Mouse (Mus musculus) frontal cortex, postnatal 14 days (tissue): ENCODE data around the gene Bmp7.
A peak's percentile ranks its signal among the peaks of the same experiment; 100 is the strongest.

Experiments
- DNase-seq, 2 experiments: peaks; one replicate each; pipeline ENCODE4 v3.0.0; 2022; ENCODE audit warnings: low spot score in 2 of 2

Bmp7 gene

DNA sequence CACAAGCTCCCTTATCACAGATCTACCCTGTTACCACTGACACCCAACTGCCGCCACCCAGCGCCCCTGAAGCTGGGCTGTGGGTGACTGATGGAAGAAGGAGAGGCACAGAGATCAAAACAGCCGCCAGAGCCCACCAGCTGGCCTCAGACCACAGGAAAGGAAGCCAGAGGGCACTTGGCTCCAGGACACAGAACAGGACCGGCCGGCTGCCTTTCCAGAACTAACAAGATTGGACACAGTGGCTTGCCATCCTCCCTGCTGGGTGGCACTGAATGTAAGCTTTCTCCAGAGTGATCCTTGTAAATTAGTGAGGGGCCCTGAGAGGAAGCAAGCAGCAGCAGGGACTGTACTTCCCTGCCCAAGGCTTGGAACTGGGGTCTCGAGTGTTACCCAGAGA is 30.7 kb downstream of the Bmp7 start:
- DNase-seq, result no peak

DNA sequence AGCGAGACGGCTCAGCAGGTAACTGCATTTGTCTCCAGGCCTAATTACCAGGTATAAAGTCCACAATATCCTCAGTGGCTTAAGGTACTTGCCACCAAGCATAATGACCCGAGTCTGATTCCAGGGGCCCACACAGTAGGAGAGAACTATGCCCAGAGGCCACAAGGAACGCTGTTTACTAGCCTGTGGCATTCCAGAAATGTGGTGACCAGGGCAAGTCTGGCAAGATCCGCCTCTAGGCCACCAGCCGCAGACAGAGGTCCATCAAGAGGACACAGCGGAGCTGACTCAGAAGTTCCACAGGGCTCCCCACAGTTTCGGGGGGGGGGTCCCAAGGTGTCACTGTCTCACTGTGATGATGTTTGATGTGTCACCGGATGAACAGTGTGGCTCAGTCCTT is 34.0 kb downstream of the Bmp7 start:
- DNase-seq, result no peak

DNA sequence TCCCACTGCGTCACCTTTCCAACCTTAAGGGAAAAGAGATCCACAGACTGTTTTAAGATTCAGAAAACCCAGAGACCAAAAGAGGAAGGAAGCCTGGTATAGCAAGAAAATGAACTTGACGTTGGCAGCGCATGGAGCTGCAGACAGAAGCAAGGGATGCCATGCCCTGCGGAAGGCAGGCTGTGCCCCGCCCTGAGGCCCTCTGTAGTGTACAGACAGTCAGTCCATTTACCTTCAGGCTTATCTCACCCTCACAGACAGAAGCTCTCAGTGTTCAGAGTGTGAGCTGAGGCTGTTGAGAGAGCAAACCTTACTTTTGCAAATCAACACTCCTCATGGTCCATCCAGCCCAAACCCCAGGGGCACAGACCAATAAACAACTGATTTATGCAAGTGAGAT is 35.1 kb downstream of the Bmp7 start:
- DNase-seq, result no peak

GRCm38 (mm10) chr2:172904614-172905013 is 35.5 kb downstream of the Bmp7 start:
- DNase-seq, result no peak

DNA sequence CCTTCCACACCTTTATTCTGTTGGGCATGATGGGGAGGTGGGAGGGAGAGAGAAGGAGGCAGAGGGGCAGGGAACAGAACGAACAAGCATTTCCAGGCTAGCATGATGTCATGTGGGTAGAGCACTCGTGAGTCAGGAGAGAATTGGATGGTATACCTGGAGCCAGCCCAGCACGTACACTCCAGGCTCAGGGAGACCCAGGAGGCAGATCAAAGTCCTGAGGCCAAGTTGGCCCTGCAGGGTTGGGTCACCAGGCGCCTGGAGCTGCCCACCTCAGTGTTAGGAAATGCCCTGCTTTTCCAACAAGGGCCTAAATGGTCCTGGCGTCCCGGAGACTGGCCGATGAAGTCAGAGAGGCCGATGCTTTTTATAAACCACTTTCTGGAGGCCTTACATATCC is 36.6 kb downstream of the Bmp7 start:
- no peak for DNase-seq

DNA sequence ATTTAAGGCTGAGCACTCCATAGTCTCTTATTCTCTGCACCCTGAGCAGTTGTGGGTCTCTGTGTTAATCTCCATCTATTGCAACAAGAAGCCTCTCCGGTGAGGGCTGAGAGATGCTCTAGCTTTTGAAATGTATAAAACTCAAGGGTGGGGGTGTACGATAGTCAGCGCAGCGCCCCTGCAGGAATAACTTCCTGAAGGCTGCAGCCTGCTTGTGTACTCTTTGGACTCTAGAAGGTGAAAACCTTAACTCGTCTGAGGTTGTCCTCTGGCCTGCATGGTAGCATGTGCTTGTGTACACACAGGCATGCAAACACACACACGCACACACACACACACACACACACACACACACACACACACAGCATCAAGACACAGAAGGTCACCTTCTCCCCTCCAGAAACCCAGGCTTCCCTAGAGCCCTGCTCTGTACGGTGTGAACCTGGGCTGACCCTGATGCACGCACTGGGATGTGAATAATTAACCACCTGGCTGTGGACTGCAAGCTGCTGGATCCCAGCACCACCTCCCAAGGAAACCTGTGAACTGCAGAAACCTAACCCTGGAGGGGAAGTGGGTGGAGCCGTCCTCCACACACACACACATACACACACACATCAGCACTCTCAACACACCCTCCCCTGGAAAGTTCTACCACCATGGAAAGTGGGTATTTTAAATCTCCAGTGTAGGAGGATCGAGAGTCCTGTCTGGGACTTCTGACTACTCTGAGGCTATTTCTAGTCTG is 39.0 kb downstream of the Bmp7 start:
- DNase-seq, result no peak

GRCm38 (mm10) chr2:172889756-172890443 is 50.2 kb downstream of the Bmp7 start:
- no peak for DNase-seq

DNA sequence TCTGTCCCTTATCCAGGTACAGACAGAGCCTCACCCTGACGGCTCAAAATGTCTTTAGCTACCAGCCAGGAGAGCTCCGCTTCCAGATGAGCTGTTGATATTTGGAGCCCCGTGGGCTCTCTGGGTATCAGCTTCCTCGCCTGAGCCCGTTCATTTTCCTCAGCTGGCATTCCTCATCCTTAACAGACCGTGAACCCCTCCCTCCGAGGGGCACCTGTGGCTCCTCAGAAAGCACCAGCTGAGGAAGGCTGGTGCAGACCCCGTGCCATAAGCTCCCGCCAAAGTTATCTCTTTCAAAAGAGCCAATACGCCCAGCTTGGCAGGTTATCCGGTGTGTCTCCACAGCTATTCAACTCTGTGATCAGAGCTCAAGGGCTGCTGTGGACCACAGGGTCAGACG is 50.9 kb downstream of the Bmp7 start:
- no peak for DNase-seq

DNA sequence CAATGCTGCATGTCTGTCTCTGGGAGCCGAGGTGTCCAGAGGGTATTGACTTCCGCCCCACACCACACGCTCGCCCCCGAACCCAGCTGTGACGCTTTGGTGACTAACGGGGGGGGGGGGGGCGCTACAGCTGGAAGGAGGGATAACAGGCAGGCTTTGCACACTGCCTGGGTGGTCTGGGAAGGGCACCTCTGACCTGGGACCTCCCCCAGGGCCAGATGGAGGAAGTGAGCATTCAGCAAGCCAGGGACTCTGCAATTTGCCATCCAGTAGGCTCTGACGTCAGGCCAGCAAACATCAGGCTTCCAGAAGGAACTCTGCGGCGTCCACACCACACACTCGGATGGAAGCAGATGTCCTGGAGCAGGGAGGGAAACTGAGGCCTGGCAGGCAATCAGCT is 52.0 kb downstream of the Bmp7 start:
- DNase-seq, result no peak

- no peak for DNase-seq
These were observed 54.3 kb downstream of the Bmp7 start for GRCm38 (mm10) chr2:172885861-172886260.

GRCm38 (mm10) chr2:172884584-172884983 is 55.5 kb downstream of the Bmp7 start:
- DNase-seq, result no peak

- DNase-seq, result no peak
These were observed 64.9 kb downstream of the Bmp7 start for GRCm38 (mm10) chr2:172875201-172875600.

- DNase-seq, result no peak
These were observed 73.8 kb downstream of the Bmp7 start for GRCm38 (mm10) chr2:172866356-172866755.

- no peak for DNase-seq
These were observed 75.0 kb downstream of the Bmp7 start for GRCm38 (mm10) chr2:172865165-172865564.

DNA sequence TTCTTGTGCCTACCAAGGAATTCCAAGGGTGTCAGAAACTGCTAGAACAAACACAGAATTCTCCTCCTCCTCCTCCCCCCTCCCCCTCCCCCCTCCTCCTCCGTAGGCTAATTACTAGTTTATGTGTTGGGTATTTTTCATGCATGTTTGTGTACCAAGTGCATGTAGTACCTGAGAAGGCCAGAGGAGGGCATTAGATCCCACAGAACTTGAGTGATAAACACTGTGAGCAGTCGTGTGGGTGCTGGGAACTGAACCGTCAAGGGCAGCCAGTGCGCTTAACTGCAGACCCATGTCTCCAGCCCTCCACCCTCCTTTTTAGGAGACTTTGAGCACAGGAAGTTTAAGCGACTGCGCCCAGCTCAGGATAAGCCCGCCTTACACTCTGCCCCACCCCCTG is 75.6 kb downstream of the Bmp7 start:
- DNase-seq, result no peak

- no peak for DNase-seq
These were observed 76.7 kb downstream of the Bmp7 start for GRCm38 (mm10) chr2:172863469-172863856.

GRCm38 (mm10) chr2:172862850-172863468 is 77.2 kb downstream of the Bmp7 start:
- peak; percentile 59 to 61 for DNase-seq

DNA sequence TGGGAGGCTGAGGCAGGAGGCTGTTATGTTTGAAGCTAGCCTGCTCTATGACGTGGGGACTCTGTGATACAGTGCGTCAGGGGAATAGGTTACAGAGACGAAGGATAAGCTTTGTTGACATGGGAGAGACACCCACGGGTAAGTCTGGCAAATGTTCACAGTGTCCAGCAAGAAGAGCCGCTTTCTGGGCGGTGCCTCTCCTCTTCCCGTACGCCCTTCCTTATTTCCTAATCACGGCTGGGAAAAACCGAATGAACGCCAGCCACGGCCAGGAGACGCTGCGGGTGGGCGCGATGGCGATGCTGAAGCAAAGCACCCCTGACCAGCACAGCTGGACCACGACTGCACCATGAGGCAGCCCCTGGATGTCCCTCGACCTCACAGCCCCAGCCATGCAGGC is 77.7 kb downstream of the Bmp7 start:
- DNase-seq, result no peak

- DNase-seq, result no peak
These were observed 78.5 kb downstream of the Bmp7 start for GRCm38 (mm10) chr2:172861590-172861989.

DNA sequence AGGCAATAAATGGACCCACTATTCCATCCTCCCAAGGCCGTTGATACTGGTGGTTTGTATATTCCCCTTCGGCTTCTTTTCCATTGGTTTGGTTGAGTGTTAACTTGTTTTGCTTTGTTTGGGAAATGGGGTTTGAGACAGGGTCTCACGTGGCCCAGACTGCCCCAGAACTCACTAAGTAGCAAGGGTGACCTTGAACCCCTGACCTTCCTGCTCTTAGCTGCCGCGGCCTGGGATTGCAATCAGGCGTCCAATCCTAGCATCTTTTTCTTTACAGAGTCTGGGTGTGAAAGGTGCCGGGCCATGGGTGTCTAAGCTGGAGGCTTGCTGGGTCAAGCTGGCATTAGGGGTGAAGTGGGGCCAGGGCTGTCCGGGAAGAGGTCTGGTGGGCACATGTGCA is 79.5 kb downstream of the Bmp7 start:
- no peak for DNase-seq

- DNase-seq, result no peak
These were observed 80.0 kb downstream of the Bmp7 start for GRCm38 (mm10) chr2:172860104-172860503.

DNA sequence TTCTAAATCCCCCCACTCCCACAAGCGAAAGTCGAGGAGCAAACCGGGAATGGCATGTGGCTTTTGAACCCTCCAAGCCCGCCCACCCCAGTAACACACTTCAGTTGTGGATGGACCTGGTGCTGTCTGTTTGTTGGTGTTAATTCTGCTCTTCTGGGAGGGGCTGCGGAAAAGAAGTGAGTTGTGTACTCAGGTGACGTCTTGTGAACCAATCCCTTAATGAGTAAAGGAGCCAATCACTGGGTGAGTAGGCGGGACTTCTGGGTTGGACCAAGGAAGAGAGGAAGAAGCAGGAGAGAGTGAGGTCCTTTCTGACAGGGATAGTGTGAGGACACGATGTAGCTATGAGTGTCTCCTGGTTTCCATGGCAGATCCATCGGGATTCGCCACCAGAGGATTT is 83.1 kb downstream of the Bmp7 start:
- no peak for DNase-seq

- DNase-seq, result no peak
These were observed 83.6 kb downstream of the Bmp7 start for GRCm38 (mm10) chr2:172856549-172856948.
